Mouse (Mus musculus): ENCODE measurements at regions not wholly inside any gene's neighbourhood (a gene's known extent, or its start where the extent isn't known, plus 50 kb on each side); places are given as distances from the start of the nearest gene placed in this dataset.

- TF ChIP-seq POLR2A (IDR thresholded peaks at IDR 0.05; ENCODE audit: low read depth, low read length) (no peak), CTCF (IDR thresholded peaks at IDR 0.05; ENCODE audit: borderline replicate concordance, insufficient read depth, low read length) (no peak)
Measured at GRCm38 (mm10) chr13:97704541-97704940, 55.9 kb downstream of the Gm10260 start.
